Mouse (Mus musculus): ENCODE measurements around the gene Clec16a.
A peak's percentile ranks its signal among the peaks of the same experiment; 100 is the strongest.

Clec16a gene

GRCm38 (mm10) chr16:10786288-10786687, 241.1 kb downstream of the Clec16a start:
- peak; percentile 78 for DNase-seq (ENCODE audit: low read depth)

DNA sequence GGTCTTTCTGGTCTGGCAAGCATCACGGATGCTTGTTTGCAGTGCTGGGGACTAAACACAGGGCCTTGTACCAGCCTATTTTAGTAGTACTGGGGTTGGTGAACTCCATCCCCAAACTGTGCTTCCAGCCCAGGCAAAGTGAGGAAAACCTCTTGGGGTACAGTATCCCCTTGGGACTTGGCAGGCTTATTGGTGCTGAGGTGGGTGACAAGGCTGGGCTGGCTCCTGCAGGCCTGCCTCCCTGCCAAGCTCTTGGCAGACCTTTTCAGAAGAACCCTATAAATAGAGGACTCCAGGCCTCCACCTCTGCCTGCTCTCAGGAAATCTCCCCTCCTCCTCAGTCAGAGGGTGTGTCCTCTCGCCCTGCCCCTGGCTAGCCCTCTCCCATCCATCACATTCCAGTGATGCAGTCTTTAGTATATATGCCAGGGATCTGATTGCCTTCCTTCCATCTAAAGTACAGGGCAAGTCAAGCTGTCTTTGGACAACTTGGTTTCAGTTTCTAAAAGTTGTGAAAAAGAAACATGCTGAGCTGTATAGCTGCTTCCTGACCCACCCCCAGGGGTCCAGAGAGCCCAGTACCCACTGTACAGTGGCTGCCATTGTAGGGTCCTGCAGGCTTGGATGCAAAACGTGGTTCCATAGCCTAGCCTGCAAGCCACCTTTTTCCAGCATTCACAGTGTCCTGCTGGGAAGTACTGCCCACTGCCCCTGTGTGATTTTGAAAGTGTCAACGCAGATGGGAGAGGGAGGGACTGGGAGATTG, 241.8 kb downstream of the Clec16a start:
- no peak for DNase-seq (ENCODE audit: low read depth)

DNA sequence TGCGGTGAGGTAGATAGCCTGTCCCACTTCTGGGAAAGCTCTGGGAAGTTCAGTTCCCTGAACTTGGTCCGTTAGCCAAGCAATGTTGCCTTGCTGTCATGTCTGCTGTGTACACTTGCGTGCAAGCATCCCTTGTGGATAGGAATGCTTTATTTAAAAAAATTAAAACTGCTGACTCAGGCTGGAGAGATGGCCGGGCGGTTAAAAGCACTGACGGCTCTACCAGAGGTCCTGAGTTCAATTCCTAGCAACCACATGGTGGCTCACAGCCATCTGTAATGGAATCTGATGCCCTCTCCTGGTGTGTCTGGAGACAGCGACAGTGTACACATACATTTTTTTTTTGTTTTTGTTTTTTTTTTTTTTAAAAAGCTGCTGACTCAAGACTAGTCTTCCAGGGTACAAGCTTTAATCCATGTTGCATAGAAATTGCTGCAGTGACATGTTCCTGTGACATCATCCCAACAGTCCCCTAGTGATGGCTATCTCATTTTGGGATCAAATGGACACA, 242.5 kb downstream of the Clec16a start:
- no peak for DNase-seq (ENCODE audit: low read depth)

- DNase-seq (ENCODE audit: low read depth) = no peak
Measured at GRCm38 (mm10) chr16:10788271-10788670, 243.1 kb downstream of the Clec16a start, which contains the start of gene Tnp2. TSS of gene Tnp2 (minus strand) at chr16:10788660.

DNA sequence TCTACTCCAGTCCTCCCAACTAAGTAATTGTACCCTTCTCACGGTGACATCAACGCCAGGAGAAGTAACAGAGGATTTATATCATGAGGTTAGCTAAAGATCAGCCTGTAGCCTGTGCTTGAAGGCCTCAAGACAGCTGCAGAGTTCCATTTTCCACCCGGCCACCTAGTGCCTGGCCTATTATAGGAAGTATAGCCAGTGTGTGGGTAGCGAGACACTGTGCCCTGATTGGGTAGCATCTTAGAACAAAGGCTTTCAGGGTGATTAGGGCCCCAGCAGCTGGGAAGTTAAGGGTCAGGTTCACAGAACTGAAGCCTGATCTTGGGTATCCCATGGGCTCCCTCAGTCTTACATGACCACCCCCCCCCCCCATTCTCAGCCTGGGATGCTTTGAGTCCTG, 243.7 kb downstream of the Clec16a start:
- no peak for DNase-seq (ENCODE audit: low read depth)

DNA sequence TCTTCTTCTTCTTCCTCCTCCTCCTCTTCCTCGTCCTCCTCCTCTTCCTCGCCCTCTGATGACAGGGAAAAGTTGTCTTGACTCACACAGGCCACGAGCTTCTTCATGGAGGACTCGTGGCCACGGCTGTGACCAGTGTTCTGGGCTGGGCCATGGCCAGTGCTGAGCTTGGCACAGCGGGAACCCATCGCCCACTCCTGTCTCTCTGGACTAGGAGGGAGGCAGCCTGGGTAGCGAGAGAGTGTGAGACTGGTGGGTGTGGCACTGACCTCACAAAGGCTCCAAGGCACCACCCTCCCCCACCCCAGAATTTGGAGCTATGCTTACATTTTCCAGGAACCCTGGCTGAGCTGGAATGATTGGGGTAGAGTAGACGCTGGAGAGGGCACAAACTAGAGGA, 245.6 kb downstream of the Clec16a start, which contains the start of gene Prm3:
Gene Prm3, minus strand, starts transcription at position 213 of the 400 bp plus-strand sequence.
- DNase-seq (ENCODE audit: low read depth) = no peak
